Comparison of ENCODE assay signal across 8 mouse cellular contexts in genomic region chrX:12251853-12252679, GRCm38 (mm10).
A peak's percentile ranks its signal among the peaks of the same experiment; 100 is the strongest.
DNase-seq lines count a peak whose midpoint lies in the region; ATAC-seq and TF ChIP-seq lines count a peak whose summit lies in the region.

No protein-coding gene starts in this region.

- H3K9me3 ChIP-seq in E14TG2a.4 (ENCODE audit: low read length) = peaks cover 14% of the 10 kb centered on the region
- no peaks in the 10 kb centered on the region for H3K9me3 ChIP-seq in erythroblast, embryonic 14.5 days (ENCODE audit: control insufficient read depth, low read length)
- H3K9me3 ChIP-seq in heart, embryonic 12.5 days (replicated peaks) = no peaks in the 10 kb centered on the region
- no peaks in the 10 kb centered on the region for H3K9me3 ChIP-seq in kidney, embryonic 15.5 days (replicated peaks)
- no peaks in the 10 kb centered on the region for H3K9me3 ChIP-seq in liver, embryonic 15.5 days (replicated peaks)

- no peaks in the 10 kb centered on the region for H3K36me3 ChIP-seq in E14TG2a.4 (ENCODE audit: insufficient read depth, low read length)
- no peaks in the 10 kb centered on the region for H3K36me3 ChIP-seq in erythroblast, embryonic 14.5 days (ENCODE audit: control insufficient read depth)
- H3K36me3 ChIP-seq in heart, embryonic 12.5 days = no peaks in the 10 kb centered on the region
- no peaks in the 10 kb centered on the region for H3K36me3 ChIP-seq in kidney, embryonic 15.5 days
- H3K36me3 ChIP-seq in liver, embryonic 15.5 days (replicated peaks) = no peaks in the 10 kb centered on the region

- H3K4me1 ChIP-seq in E14TG2a.4 (replicated peaks; ENCODE audit: low read depth, low read length) = peaks cover 12% of the 10 kb centered on the region
- peaks cover 5% of the 10 kb centered on the region for H3K4me1 ChIP-seq in erythroblast, embryonic 14.5 days (ENCODE audit: control insufficient read depth)
- H3K4me1 ChIP-seq in heart, embryonic 12.5 days (replicated peaks) = no peaks in the 10 kb centered on the region
- peaks cover 3% of the 10 kb centered on the region; the same call in 1 of the 2 replicates for H3K4me1 ChIP-seq in kidney, embryonic 15.5 days
- peaks cover 4% of the 10 kb centered on the region; the same call in 1 of the 2 replicates for H3K4me1 ChIP-seq in liver, embryonic 15.5 days (replicated peaks)

- WGBS in heart, embryonic 12.5 days = 15% methylated on average over 32 of the region's 32 CpGs
- WGBS in kidney, embryonic 15.5 days = 21% methylated on average over 32 of the region's 32 CpGs
- 10% methylated on average over 32 of the region's 32 CpGs for WGBS in liver, embryonic 15.5 days (ENCODE audit: insufficient replicate concordance)

- H3K9ac ChIP-seq in heart, embryonic 12.5 days = peak overlapping the region; percentile 58; the same call in 1 of the 2 replicates
- 0 out of 2 replicates have a peak overlapping the region, but pooled peaks have one; percentile 31 for H3K9ac ChIP-seq in kidney, embryonic 15.5 days
- no peak overlapping the region for H3K9ac ChIP-seq in liver, embryonic 15.5 days

- TF ChIP-seq CTCF in E14TG2a.4 (conservative IDR thresholded peaks at IDR 0.05; ENCODE audit: low read length) = no peak

- peak overlapping the region; percentile 55 for H3K4me3 ChIP-seq in E14TG2a.4 (replicated peaks; ENCODE audit: low read length)
- H3K4me3 ChIP-seq in erythroblast, embryonic 14.5 days (replicated peaks) = peak overlapping the region; percentile 46
- peak overlapping the region; percentile 47 for H3K4me3 ChIP-seq in heart, embryonic 12.5 days
- H3K4me3 ChIP-seq in kidney, embryonic 15.5 days (replicated peaks) = peak overlapping the region; percentile 39
- H3K4me3 ChIP-seq in liver, embryonic 15.5 days (replicated peaks) = peak overlapping the region; percentile 45

- H3K27me3 ChIP-seq in E14TG2a.4 (ENCODE audit: insufficient read depth, low read length) = no peaks in the 10 kb centered on the region
- H3K27me3 ChIP-seq in erythroblast, embryonic 14.5 days (ENCODE audit: control insufficient read depth) = peaks cover 15% of the 10 kb centered on the region
- peaks cover 6% of the 10 kb centered on the region; the same call in 1 of the 2 replicates for H3K27me3 ChIP-seq in heart, embryonic 12.5 days (replicated peaks)
- H3K27me3 ChIP-seq in kidney, embryonic 15.5 days = peaks cover 16% of the 10 kb centered on the region; the same call in 1 of the 2 replicates
- H3K27me3 ChIP-seq in liver, embryonic 15.5 days = peaks cover 6% of the 10 kb centered on the region; the same call in 1 of the 2 replicates

- H3K4me2 ChIP-seq in heart, embryonic 12.5 days = peak overlapping the region; percentile 73
- H3K4me2 ChIP-seq in kidney, embryonic 15.5 days = peak overlapping the region; percentile 66
- H3K4me2 ChIP-seq in liver, embryonic 15.5 days = peak overlapping the region; percentile 51

- ATAC-seq in heart, embryonic 12.5 days (ENCODE audit: insufficient number of reproducible peaks, low FRiP score) = peak; percentile 81
- ATAC-seq in kidney, embryonic 15.5 days (replicated peaks; ENCODE audit: low FRiP score) = peak; percentile 73
- ATAC-seq in liver, embryonic 15.5 days (ENCODE audit: insufficient read depth) = peak; percentile 71

- H3K27ac ChIP-seq in heart, embryonic 12.5 days (ENCODE audit: poor library complexity, severe bottlenecking) = no peak overlapping the region
- H3K27ac ChIP-seq in kidney, embryonic 15.5 days = no peak overlapping the region
- peak overlapping the region; percentile 66 for H3K27ac ChIP-seq in liver, embryonic 15.5 days (replicated peaks)

- DNase-seq in brain, adult 2 months (ENCODE audit: low read depth, low spot score) = peak; percentile 79
- peak; percentile 59 for DNase-seq in neural tube, embryonic 10.5 days (ENCODE audit: extremely low spot score, low spot score)
- DNase-seq in thymus, adult 18-20 months = peak; percentile 27 to 45
